Mouse (Mus musculus) layer of hippocampus, adult 18-20 months (tissue): Measurements from ENCODE around the gene Clec3a. TPM values are rescaled to one million over a fixed set of nuclear protein-coding genes. Genes with fewer than 3 reads are reported as not detected.

ENCODE experiments used
- DNase-seq, 2 experiments: peaks; one replicate each; pipeline ENCODE4 v3.0.0; 2022; ENCODE audit warnings: low spot score in 2 of 2
- long read RNA-seq: library from polyadenylated mRNA; stranded (forward); transcript quantifications from one replicate; pipeline ENCODE4 v2.0.0, GENCODE M21; 2021
- total RNA-seq, 2 experiments: library from RNA; stranded (reverse); gene quantifications; 2 replicates each; pipeline ENCODE4 v1.2.3; 2021

Clec3a gene
- not detected for total RNA-seq
- long read RNA-seq = 0 reads

GRCm38 (mm10) chr8:114417786-114418185 lies at the start of gene Clec3a:
TSS of gene Clec3a (plus strand) at chr8:114418086.
- no peak for DNase-seq

- peak; percentile 64 to 89 for DNase-seq
Observed at GRCm38 (mm10) chr8:114369038-114369976, 48.6 kb upstream of the Clec3a start.

- no peak for DNase-seq
Observed at GRCm38 (mm10) chr8:114374390-114374789, 43.5 kb upstream of the Clec3a start.

GRCm38 (mm10) chr8:114384189-114384588 lies 33.7 kb upstream of the Clec3a start:
- DNase-seq = no peak

GRCm38 (mm10) chr8:114387494-114387893 lies 30.4 kb upstream of the Clec3a start:
- no peak for DNase-seq

- DNase-seq = peak in 1 of 2 experiments; percentile 7
Observed at GRCm38 (mm10) chr8:114390465-114391254, 27.2 kb upstream of the Clec3a start.

- DNase-seq = no peak
Observed at GRCm38 (mm10) chr8:114398326-114398725, 19.6 kb upstream of the Clec3a start.

GRCm38 (mm10) chr8:114399273-114399672 lies 18.6 kb upstream of the Clec3a start:
- DNase-seq = no peak

GRCm38 (mm10) chr8:114401679-114402078 lies 16.2 kb upstream of the Clec3a start:
- DNase-seq = no peak

GRCm38 (mm10) chr8:114411421-114411820 lies 6.5 kb upstream of the Clec3a start:
- no peak for DNase-seq

GRCm38 (mm10) chr8:114418486-114418885 lies 600 bp downstream of the Clec3a start:
- no peak for DNase-seq

GRCm38 (mm10) chr8:114418904-114419303 lies 1.0 kb downstream of the Clec3a start:
- DNase-seq = no peak

- DNase-seq = peak; percentile 43 to 45
Observed at GRCm38 (mm10) chr8:114421544-114421943, 3.7 kb downstream of the Clec3a start.

- peak in 1 of 2 experiments; percentile 71 for DNase-seq
Observed at GRCm38 (mm10) chr8:114438236-114438635, 20.4 kb downstream of the Clec3a start.

- peak; percentile 100 for DNase-seq
Observed at GRCm38 (mm10) chr8:114439334-114440204, 21.7 kb downstream of the Clec3a start, which contains the start of gene Wwox. TSS of gene Wwox (plus strand) at chr8:114439655.

- DNase-seq = no peak
Observed at GRCm38 (mm10) chr8:114440205-114440589, 22.3 kb downstream of the Clec3a start.

- peak in 1 of 2 experiments; percentile 22 for DNase-seq
Observed at GRCm38 (mm10) chr8:114441616-114442015, 23.7 kb downstream of the Clec3a start.

- DNase-seq = no peak
Observed at GRCm38 (mm10) chr8:114446884-114447283, 29.0 kb downstream of the Clec3a start.

- DNase-seq = no peak
Observed at GRCm38 (mm10) chr8:114452278-114452677, 34.4 kb downstream of the Clec3a start.

GRCm38 (mm10) chr8:114452781-114453221 lies 34.9 kb downstream of the Clec3a start:
- DNase-seq = peak in 1 of 2 experiments; percentile 75

- DNase-seq = no peak
Observed at GRCm38 (mm10) chr8:114455302-114455701, 37.4 kb downstream of the Clec3a start.
